Mouse (Mus musculus): Measurements from ENCODE around the gene Gm45062.

The Gm45062 gene

GRCm38 (mm10) chr6:8259004-8259666 is at the start of gene Gm45062, which contains the start of the genes Rpa3 and Umad1:
TSS of gene Gm45062 (plus strand) at chr6:8259450.
TSS of gene Rpa3 (minus strand) at chr6:8259173.
TSS of gene Umad1 (plus strand) at chr6:8259288.
- in situ Hi-C loops (cut with MboI) = no loop called here

GRCm38 (mm10) chr6:8209866-8210186 is 49.4 kb upstream of the Gm45062 start:
- in situ Hi-C loops (cut with MboI) = no loop called here

- in situ Hi-C loops (cut with MboI) = no loop called here
Measured at GRCm38 (mm10) chr6:8210661-8211060, 48.6 kb upstream of the Gm45062 start.

GRCm38 (mm10) chr6:8227035-8227434 is 32.2 kb upstream of the Gm45062 start:
- in situ Hi-C loops (cut with MboI) = no loop called here

- in situ Hi-C loops (cut with MboI) = no loop called here
Measured at GRCm38 (mm10) chr6:8228596-8228995, 30.7 kb upstream of the Gm45062 start.

- in situ Hi-C loops (cut with MboI) = no loop called here
Measured at GRCm38 (mm10) chr6:8258316-8258715, 934 bp upstream of the Gm45062 start.

- in situ Hi-C loops (cut with MboI) = no loop called here
Measured at GRCm38 (mm10) chr6:8259667-8260044, 406 bp downstream of the Gm45062 start.

DNA sequence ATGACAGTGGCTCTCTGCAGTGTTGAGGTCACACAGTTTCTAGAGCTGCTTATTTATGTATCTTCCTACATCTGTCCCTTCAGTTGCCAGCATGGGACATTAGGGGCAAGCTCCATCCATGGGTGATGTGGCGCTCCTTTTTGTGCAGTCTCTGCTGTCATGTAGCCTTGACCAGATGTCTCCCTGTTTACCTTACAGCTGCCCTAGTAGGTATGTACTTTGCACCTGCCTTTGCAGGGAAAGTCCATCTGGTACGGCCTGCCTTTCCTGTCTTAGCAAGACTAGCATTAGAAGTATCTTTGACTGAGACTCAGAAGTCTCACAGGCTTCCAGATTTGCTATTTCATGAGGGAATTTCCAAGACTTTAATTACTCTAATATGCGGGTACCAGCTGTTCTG is 11.8 kb downstream of the Gm45062 start:
- in situ Hi-C loops (cut with MboI) = no loop called here

DNA sequence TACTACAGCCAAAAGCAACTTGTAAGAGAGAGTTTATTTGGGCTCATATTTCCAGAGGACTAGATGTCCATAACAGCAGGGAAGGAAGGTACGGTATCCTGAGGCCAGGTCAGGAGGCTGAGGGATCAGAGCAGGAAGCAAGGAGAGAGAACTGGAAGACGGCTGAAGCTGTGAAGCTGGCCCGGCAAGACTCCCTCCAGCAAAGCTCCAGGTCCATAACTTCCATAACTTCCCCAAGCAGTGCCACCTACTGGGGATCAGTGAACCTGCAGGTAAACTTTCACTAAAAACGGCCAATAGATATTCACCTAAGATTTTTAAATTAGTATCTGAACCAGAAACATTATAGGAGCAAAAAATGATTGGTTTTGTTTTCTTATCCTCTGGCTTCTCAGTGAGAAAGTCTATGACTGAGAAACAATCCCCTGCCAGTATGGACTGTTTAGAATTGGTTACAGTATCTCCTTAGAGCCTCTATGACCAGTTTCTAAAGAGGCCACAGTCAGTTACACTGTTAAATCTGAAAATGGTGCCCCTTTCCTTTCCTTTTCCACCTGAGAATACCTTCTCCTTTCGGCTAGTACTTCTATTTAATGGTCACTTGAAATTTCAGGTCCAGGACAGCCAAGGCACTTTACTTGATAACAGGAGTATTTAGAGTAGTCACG is 15.3 kb downstream of the Gm45062 start:
- in situ Hi-C loops (cut with MboI) = loop anchor here (25.0 kb wide), 2 partner anchors 213 to 413 kb away; no protein-coding TSS in a partner anchor

DNA sequence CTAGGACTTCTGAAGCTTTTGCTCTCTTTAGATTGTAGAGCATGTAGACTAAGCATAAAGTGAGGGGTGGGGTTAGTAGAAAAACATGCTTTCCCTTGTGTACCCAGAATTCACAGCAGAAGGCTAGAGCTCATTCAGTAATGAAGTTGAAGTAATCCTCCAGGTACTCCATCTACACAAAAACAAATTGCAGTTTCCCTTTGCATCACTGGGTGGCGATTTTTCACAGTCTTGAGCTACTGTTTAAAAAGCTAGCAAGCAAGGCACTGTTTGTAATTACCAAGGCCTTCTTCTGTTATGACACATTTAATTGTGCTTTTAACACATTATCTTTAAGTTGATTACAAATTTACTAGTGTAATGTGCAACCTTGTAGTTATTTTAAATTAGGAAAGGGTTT is 15.8 kb downstream of the Gm45062 start:
- in situ Hi-C loops (cut with MboI) = loop anchor here (25.0 kb wide), 2 partner anchors 212 to 412 kb away; no protein-coding TSS in a partner anchor

DNA sequence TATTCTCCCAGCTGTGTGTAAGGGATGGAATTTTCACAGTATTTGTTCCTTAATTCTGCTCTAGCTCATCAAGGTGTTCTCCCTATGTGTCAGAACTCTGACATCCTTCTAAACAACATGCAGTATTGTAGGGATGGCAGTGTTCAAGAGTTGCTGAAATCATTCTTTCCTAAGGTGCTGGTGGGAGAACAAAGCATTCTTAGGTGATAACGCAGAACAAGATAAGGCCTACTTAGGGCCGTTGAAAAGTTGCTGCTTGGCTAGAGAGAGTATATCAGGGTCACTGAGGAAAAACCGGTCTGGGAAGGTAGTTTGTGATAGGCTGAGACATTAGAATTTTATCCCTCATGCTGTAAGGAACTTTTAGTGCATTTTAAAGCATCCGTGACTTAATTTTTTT is 17.2 kb downstream of the Gm45062 start:
- in situ Hi-C loops (cut with MboI) = loop anchor here (25.0 kb wide), 2 partner anchors 211 to 411 kb away; no protein-coding TSS in a partner anchor

DNA sequence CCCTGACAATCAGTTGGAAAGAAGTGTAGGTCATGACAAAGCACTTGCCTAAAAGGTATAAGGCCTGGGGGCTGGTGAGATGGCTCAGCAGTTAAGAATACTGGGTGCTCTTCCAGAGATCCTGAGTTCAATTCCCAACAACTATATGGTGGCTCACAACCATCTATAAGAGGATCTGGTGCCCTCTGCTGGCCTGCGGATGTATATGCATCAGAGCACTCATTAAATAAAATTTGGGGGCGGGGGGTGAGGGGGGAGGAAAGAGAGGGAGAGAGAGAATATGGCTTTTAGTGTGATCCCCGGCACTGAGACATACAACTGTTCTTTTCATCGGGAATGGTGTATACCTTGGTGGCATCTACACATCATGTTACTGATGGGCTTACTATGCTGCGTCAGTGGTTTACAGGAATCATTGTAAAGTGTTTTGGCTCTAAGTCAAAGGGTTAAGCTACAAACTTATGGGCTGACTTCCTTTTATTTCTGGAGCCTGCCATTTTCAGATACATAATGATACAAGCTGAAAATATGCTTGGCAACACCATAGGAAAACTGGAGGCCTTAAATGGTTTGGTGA is 19.3 kb downstream of the Gm45062 start:
- in situ Hi-C loops (cut with MboI) = loop anchor here (25.0 kb wide), 2 partner anchors 209 to 409 kb away; no protein-coding TSS in a partner anchor

DNA sequence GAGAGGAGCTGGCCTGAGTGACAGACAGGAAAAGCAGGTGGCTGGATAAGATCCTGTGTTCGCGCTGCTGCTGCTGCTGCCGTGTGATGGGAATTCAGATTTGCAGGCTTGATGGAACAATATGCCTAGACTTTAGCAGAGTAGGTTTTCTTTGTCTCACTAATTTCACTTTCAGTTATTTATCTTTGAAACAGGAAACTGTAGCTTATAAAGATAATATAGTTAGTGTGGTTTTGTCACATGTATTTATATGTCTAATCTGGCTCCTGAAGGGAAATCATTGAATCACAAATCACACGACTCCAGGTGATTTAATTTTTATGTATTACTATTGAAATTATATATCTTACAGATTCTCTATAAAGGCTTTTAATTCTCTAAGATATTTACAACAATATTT is 24.0 kb downstream of the Gm45062 start:
- in situ Hi-C loops (cut with MboI) = loop anchor here (25.0 kb wide), 2 partner anchors 204 to 404 kb away; no protein-coding TSS in a partner anchor

GRCm38 (mm10) chr6:8285401-8285960 is 26.2 kb downstream of the Gm45062 start:
- in situ Hi-C loops (cut with MboI) = loop anchor here (25.0 kb wide), 2 partner anchors 202 to 402 kb away; no protein-coding TSS in a partner anchor

GRCm38 (mm10) chr6:8286146-8286545 is 26.9 kb downstream of the Gm45062 start:
- in situ Hi-C loops (cut with MboI) = loop anchor here (25.0 kb wide), 2 partner anchors 201 to 401 kb away; no protein-coding TSS in a partner anchor

DNA sequence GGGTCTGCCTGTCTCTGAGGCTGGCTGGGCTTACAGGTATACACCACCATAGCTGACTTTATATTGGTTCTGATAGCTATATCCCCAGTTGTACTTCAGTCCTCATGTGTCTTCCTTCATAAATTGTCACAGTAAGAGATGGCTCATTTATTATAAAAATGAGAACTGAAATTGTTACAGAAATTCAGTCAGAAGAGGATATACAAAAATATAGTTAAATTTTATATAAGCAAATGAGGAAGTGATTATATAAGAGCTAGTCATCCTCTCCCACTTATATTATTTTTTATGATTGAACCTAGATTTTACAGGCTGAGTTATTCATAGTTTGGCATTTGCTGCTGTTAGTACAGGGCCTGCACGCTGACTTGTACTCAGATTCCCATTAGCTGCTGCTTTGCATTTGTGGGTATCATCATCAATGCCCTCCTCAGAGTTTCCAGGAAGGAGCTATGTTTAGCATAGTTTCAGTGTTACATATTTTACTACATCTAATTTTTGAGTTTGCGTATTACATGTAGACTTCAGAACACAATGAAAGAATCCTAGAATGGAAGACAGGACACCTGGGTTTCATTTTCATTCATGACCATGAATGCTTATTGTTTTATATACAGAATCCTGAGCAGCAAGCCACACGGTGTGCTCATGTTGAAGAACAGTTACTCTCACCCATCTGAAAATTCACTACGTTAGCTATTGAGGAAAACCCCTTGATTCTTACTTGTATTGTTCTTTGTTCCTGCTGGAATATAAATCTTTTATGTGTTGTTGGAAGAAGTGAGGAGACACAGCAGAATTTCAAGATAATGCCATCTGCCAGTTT is 29.7 kb downstream of the Gm45062 start:
- in situ Hi-C loops (cut with MboI) = loop anchor here (25.0 kb wide), 2 partner anchors 198 to 398 kb away; no protein-coding TSS in a partner anchor

DNA sequence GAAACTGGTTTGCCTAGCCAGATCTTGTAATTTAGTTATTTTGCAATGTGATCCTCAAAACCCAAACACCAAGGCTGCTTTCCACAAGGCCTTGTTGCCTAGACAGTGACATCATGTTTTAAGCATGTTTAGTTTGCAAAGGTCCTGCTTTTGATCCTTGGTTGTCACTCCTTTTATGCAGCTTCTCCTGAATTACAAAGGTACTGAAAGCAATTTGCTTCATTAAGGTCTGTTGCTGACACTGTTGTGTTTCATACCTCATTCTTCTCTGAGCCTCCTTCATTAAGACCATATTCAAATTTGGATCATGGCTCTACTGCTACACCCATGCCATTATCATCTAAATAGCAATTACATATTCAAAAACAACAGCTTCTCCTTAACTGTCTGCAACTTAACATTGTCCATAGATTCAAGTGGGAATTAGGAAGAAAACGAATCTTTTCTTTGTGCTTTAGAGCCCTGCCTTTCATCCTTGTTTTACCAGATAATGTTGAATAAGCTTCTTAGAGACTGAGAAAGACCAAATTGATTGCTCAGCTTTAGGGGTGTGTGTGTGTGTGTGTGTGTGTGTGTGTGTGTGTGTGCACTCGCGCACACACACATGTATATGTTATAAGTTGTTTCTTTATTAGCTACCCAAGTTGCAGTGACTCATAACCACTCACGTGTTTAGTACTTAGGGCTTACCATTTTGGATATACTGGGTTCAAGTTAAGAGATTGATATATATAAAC is 35.0 kb downstream of the Gm45062 start:
- in situ Hi-C loops (cut with MboI) = loop anchor here (25.0 kb wide), 2 partner anchors 193 to 393 kb away; no protein-coding TSS in a partner anchor

DNA sequence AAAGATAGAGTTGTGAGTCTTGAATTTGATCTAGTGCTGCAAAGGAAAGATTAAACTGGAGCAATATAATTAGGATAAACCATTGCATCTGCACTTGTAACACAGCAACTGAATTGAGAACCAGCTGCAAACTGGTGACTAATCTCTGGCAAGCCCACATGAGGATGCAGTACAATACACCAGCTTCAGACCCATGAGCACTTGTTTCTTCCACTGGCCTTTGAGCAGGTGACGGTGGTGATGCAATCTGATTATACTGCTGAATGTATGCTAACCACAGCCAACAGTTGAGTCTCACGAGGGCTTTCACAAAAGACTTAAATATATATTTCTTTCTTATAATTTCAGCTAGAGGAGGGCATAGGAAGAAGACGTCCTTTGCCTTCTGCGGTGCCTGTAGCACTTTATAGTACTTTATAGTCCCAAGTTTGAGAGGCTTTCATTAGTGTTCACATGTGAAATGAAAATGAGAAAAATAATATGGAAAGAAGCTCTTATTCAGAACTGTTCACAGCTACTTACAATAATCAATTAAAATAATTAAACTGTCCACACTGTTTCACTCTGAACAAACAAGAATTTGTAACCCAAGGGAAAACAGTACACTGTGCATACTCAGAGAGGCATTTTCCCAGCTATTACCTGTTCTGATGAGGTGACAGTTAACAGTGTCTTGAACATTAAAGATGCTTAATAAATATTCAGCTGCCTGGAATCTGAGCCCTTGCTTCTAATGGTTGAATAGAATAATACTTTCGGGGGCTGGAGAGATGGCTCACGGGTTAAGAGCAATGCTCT is 40.0 kb downstream of the Gm45062 start:
- in situ Hi-C loops (cut with MboI) = loop anchor here (25.0 kb wide), 2 partner anchors 188 to 388 kb away; no protein-coding TSS in a partner anchor

DNA sequence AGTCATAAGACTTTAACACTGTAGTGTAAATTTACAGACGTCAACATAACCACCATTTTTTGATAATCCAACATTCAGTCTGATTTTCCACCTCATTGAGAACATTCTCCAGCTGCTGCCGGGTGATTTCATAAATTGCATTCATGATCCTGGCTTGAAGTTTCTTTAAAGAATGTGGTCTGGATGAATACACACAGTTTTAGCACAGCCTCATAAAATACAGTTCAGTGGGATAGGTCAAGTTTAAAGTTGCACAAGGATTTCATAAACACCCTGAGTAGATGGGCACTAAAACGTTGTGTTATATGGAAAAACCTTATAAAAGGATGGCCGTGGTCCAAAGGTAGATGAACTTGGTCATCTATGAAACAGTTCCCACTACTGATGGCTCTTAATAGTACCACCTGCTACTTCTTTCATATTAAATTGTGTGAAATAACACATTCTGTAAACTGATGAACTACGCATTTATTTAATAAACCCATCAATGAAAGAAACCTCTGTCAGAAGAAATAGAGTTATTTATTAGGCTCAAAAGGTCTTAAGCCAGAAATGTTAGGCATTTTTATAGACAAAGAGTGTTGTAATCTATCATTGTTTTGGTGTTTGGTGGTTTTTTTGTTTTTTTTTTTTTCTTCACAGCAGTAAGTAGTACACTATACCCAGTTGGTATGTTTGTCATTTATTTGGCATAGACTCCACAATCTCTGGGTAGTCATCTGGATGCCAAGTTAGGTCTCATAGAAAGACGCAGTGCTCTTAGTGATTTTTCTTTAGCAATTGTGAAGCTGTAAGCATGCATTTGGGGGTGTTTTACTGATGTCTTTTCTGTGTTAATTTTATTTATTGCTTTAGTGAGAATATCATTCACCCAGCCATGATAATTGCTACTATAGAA is 48.9 kb downstream of the Gm45062 start:
- in situ Hi-C loops (cut with MboI) = no loop called here

Measured in mature B cell (primary cell).